Mouse (Mus musculus) stomach, embryonic 16.5 days (tissue): ENCODE measurements at regions not wholly inside any gene's neighbourhood (a gene's known extent, or its start where the extent isn't known, plus 50 kb on each side); places are given as distances from the start of the nearest gene placed in this dataset.

Experiments
- ATAC-seq: fragments of 200-750 bp; cut with Nextera tagmentation; 2 replicates; pipeline ENCODE4 v1.8.0; 2017; ENCODE audit warnings: moderate number of reproducible peaks, moderate TSS enrichment; ENCODE audit not compliant: insufficient read depth, low FRiP score
- H3K27ac ChIP-seq: fragments of 300-500 bp; sonication (generic); 2 replicates; pipeline ENCODE4 v1.5.1; 2014; ENCODE audit warnings: low read length
- H3K27me3 ChIP-seq: fragments of 300-500 bp; sonication (generic); 2 replicates; pipeline ENCODE4 v1.6.1; 2014; ENCODE audit warnings: low read length, control low read depth, mixed read lengths; ENCODE audit not compliant: control insufficient read depth, insufficient read depth
- H3K36me3 ChIP-seq: fragments of 300-500 bp; sonication (generic); 2 replicates; pipeline ENCODE4 v1.6.1; 2014; ENCODE audit warnings: low read length; ENCODE audit not compliant: control insufficient read depth, insufficient read depth
- H3K4me1 ChIP-seq: fragments of 300-500 bp; sonication (generic); 2 replicates; pipeline ENCODE4 v1.6.1; 2014; ENCODE audit warnings: low read length, control low read depth, mixed read lengths; ENCODE audit not compliant: control insufficient read depth, insufficient read depth
- H3K4me2 ChIP-seq: fragments of 300-500 bp; sonication (generic); 2 replicates; pipeline ENCODE4 v1.6.1; 2014; ENCODE audit warnings: low read depth, low read length, mixed read lengths
- H3K4me3 ChIP-seq: fragments of 300-500 bp; sonication (generic); replicated peaks from 2 replicates; pipeline ENCODE4 v1.5.1; 2014; ENCODE audit warnings: mild to moderate bottlenecking, low read length
- H3K9ac ChIP-seq: fragments of 300-500 bp; sonication (generic); 2 replicates; pipeline ENCODE4 v1.6.1; 2014; ENCODE audit warnings: low read length
- H3K9me3 ChIP-seq: fragments of 300-500 bp; sonication (generic); replicated peaks from 2 replicates; pipeline ENCODE4 v1.6.1; 2016; ENCODE audit warnings: low read length, control low read depth; ENCODE audit not compliant: control insufficient read depth
- WGBS: fragments of 180-500 bp; shearing (Covaris S2); extraction: QIAGEN DNeasy Blood & Tissue Kit; methylation state at CpG from one replicate; pipeline ENCODE4 v1.1.7; 2014; 5-methylcytosine and 5-hydroxymethylcytosine counted together

DNA sequence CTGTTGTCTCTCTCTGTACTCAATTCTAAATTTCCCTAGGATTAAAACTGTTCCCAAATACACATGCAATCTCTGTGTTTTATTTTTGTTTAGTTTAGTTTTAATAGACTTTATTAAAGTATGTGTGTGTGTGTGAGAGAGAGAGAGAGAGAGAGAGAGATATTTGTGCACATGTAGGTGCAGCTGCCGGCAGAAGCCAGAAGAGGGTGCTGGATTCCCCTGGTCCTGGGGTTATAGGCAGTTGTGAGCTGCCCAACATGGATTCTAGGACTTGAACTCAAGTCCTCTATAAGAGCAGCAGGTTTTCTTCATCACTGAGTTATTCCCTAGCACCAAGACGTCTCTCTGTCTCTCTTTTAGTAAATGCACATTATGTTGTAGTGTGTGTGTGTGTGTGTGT, 64.7 kb upstream of the Slc22a12 start:
- H3K27ac ChIP-seq = no peak overlapping the region
- no peak for ATAC-seq
- 67% methylated on average over 2 of the region's 2 CpGs for WGBS
- no peaks in the 10 kb centered on the region for H3K36me3 ChIP-seq
- no peak overlapping the region for H3K4me3 ChIP-seq
- H3K9ac ChIP-seq = no peak overlapping the region
- H3K27me3 ChIP-seq = no peaks in the 10 kb centered on the region; the same call in 1 of the 2 replicates
- no peak overlapping the region for H3K4me2 ChIP-seq
- no peaks in the 10 kb centered on the region for H3K9me3 ChIP-seq
- H3K4me1 ChIP-seq = no peaks in the 10 kb centered on the region

DNA sequence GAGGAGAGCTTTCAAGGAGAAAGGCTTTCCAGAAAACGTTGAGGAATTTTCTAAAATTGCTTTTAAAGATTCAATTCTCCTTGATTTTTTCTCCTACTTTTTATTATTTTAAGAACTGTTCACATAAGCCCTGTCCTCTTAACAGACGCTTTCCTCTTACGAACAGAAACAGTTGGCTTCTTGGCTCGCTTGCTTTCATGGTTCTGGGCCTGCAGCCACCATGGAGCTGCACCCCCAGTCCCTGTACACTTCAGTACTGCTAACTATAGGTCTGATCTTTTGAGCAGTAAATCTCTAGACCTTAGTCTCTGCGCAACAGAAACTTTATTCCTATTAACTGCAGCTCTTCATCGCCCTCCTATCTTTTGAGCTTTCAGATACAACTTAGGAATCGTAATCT, 63.8 kb upstream of the Slc22a12 start:
- Histone ChIP-seq H3K4me2 (no peak overlapping the region), H3K9me3 (no peaks in the 10 kb centered on the region), H3K27me3 (no peaks in the 10 kb centered on the region; the same call in 1 of the 2 replicates), H3K27ac (no peak overlapping the region), H3K36me3 (no peaks in the 10 kb centered on the region), H3K4me3 (no peak overlapping the region), H3K9ac (no peak overlapping the region), H3K4me1 (no peaks in the 10 kb centered on the region)
- ATAC-seq = no peak
- WGBS = 75% methylated on average over 7 of the region's 7 CpGs

DNA sequence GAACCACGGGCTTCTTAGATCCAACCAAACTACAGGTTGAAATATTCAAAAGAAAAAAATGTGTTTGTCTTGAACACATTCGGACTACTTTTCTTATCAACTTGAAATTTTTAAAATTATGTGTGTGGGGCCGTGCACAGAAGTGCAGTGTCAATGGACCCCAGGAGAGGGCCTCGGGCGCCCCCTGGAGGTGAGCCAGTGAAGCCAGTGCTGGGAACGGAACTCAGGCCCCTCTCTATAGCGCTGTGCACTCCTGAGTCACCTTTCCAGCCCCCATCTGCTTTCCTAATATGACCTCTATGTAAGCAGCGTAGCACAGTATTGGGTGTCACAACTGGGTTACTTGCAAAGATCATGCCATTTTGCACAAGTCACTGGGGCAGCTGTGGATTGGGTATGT, 61.9 kb upstream of the Slc22a12 start:
- no peaks in the 10 kb centered on the region; the same call in 1 of the 2 replicates for H3K27me3 ChIP-seq
- H3K4me3 ChIP-seq = no peak overlapping the region
- ATAC-seq = no peak
- no peak overlapping the region for H3K4me2 ChIP-seq
- H3K36me3 ChIP-seq = no peaks in the 10 kb centered on the region
- H3K9ac ChIP-seq = no peak overlapping the region
- H3K4me1 ChIP-seq = no peaks in the 10 kb centered on the region
- 56% methylated on average over 8 of the region's 8 CpGs for WGBS
- no peak overlapping the region for H3K27ac ChIP-seq
- no peaks in the 10 kb centered on the region for H3K9me3 ChIP-seq

DNA sequence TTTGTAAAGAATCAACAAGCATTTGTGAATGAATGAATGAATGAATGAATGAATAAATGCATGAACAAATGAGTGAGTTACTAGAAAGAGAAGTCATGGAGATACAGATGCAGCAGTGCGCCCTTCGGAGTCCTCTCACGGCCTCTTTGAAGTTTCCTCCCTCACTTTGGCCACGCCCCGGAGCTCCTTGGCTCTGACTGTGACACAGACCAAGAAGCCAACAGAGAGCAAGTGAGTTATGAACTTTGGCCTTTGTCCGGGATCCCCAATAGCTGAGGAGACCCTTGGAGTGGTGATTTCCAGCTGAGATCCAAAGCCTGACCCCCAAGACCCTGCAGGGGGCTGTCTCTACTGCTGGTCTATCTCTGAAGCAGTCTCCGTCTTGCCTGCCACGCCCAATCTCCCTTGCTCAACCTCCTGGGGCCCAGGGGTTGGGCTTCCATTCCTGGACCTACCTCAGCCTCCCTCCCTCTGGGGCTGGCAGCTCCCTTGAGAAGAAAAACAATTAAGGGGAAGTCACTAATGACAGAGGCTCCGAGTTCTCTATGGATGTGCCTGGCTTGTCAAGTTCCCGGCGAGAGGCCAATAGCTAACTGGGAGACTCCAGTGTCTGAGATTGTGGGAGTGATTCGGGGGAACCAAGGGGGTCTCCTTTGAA, 58.2 kb upstream of the Slc22a12 start:
- no peaks in the 10 kb centered on the region for H3K36me3 ChIP-seq
- no peak overlapping the region for H3K27ac ChIP-seq
- no peak for ATAC-seq
- no peaks in the 10 kb centered on the region for H3K9me3 ChIP-seq
- 27% methylated on average over 12 of the region's 12 CpGs for WGBS
- H3K9ac ChIP-seq = no peak overlapping the region
- peaks cover 3% of the 10 kb centered on the region; the same call in 1 of the 2 replicates for H3K4me1 ChIP-seq
- no peak overlapping the region for H3K4me2 ChIP-seq
- H3K27me3 ChIP-seq = no peaks in the 10 kb centered on the region
- H3K4me3 ChIP-seq = no peak overlapping the region

DNA sequence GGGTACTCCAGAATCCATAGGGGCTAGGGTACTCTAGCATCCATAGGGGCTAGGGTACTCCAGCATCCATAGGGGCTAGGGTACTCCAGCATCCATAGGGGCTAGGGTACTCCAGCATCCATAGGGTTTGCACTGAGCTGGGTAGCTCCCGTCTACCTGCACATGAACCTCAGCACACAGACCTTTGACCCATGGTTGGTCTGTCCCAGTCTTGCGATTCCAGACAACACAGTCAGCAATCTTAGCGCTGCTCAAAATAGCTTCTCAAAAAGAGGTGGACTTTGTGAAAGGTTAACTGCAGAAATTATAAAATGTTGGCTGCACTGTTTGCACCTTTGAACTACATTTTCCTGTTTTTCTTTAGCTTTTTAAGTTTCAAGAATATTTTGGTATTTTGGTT, 56.4 kb upstream of the Slc22a12 start:
- H3K4me1 ChIP-seq = peaks cover 3% of the 10 kb centered on the region; the same call in 1 of the 2 replicates
- no peak overlapping the region for H3K9ac ChIP-seq
- H3K36me3 ChIP-seq = no peaks in the 10 kb centered on the region
- H3K4me3 ChIP-seq = no peak overlapping the region
- no peaks in the 10 kb centered on the region for H3K9me3 ChIP-seq
- H3K4me2 ChIP-seq = no peak overlapping the region
- H3K27ac ChIP-seq = no peak overlapping the region
- no peaks in the 10 kb centered on the region for H3K27me3 ChIP-seq
- no peak for ATAC-seq
- WGBS = 70% methylated on average over 3 of the region's 3 CpGs

DNA sequence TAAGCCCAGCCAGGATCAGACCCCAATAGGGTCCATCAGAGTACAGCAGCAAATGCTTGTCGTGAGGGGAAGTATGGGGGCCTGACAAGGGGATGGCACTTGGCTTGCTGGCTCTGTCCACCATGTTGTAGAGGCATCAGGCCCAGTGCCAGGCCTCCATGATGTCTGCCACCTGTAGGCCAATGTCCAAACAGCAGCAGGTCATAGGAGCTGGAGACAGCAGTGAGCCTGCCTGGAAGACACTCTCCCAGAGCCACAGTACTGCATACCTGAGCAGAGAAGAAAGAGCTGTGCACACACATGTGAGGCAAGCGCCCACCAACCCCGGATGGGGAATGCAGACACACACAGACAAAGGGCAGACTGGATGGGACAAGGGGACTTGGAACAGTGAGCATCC, 55.4 kb upstream of the Slc22a12 start:
- no peak overlapping the region for H3K27ac ChIP-seq
- no peaks in the 10 kb centered on the region for H3K27me3 ChIP-seq
- no peak for ATAC-seq
- no peaks in the 10 kb centered on the region for H3K9me3 ChIP-seq
- H3K4me2 ChIP-seq = no peak overlapping the region
- H3K9ac ChIP-seq = no peak overlapping the region
- 70% methylated on average over 3 of the region's 3 CpGs for WGBS
- no peak overlapping the region for H3K4me3 ChIP-seq
- H3K36me3 ChIP-seq = no peaks in the 10 kb centered on the region
- H3K4me1 ChIP-seq = peaks cover 3% of the 10 kb centered on the region; the same call in 1 of the 2 replicates

DNA sequence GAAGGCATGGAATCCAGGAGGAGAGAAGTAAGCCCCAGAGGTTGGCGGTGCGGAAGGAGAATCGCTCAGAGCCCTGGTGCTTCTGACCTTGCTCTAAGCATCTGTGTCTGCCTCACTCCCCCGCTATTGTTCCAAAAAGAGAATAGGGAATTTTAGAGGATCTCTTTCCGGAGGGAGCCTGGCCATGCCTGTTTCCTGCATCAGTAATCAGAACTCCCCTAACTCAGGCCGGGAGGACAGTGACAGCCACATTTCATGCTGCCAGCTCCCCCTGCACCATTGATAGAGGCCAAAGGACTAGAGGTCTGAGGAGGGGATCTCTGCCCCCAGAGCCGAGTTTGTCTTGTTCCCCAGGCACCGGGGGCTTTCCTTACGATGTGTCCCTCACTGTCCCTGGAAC, 53.0 kb upstream of the Slc22a12 start:
- Histone ChIP-seq H3K9ac (no peak overlapping the region), H3K27me3 (no peaks in the 10 kb centered on the region), H3K4me2 (no peak overlapping the region), H3K4me3 (no peak overlapping the region), H3K4me1 (peaks cover 3% of the 10 kb centered on the region; the same call in 1 of the 2 replicates), H3K27ac (no peak overlapping the region), H3K36me3 (no peaks in the 10 kb centered on the region), H3K9me3 (no peaks in the 10 kb centered on the region)
- no peak for ATAC-seq
- WGBS = 62% methylated on average over 9 of the region's 9 CpGs
